Mouse (Mus musculus) brown adipose tissue, adult 24 weeks (tissue): ENCODE data around the gene Gm20388. TPM values are rescaled to one million over a fixed set of nuclear protein-coding genes. Genes with fewer than 3 reads are reported as not detected.

Experiments used
- H3K27ac ChIP-seq: fragments of 200-500 bp; replicated peaks from 2 replicates; pipeline ENCODE4 v1.5.1; 2012; ENCODE audit warnings: low read depth, mild to moderate bottlenecking, low read length
- H3K4me1 ChIP-seq: fragments of 200-500 bp; 2 replicates; pipeline ENCODE4 v1.6.1; 2012; ENCODE audit warnings: low read length, mixed read lengths; ENCODE audit not compliant: control insufficient read depth, insufficient read depth, insufficient read length
- H3K4me3 ChIP-seq: fragments of 200-500 bp; 2 replicates; pipeline ENCODE4 v1.5.1; 2012; ENCODE audit warnings: low read depth, mild to moderate bottlenecking, low read length, moderate library complexity; ENCODE audit not compliant: insufficient read depth
- polyA plus RNA-seq: library from polyadenylated mRNA; stranded (reverse); fragments of >200 nt; gene quantifications from 2 replicates; pipeline ENCODE4 v1.2.4, GENCODE M21; 2012; ENCODE audit not compliant: missing spikeins, insufficient read depth, insufficient read length

Gene Gm20388
- polyA plus RNA-seq, 1 experiment, result 44.7 TPM

DNA sequence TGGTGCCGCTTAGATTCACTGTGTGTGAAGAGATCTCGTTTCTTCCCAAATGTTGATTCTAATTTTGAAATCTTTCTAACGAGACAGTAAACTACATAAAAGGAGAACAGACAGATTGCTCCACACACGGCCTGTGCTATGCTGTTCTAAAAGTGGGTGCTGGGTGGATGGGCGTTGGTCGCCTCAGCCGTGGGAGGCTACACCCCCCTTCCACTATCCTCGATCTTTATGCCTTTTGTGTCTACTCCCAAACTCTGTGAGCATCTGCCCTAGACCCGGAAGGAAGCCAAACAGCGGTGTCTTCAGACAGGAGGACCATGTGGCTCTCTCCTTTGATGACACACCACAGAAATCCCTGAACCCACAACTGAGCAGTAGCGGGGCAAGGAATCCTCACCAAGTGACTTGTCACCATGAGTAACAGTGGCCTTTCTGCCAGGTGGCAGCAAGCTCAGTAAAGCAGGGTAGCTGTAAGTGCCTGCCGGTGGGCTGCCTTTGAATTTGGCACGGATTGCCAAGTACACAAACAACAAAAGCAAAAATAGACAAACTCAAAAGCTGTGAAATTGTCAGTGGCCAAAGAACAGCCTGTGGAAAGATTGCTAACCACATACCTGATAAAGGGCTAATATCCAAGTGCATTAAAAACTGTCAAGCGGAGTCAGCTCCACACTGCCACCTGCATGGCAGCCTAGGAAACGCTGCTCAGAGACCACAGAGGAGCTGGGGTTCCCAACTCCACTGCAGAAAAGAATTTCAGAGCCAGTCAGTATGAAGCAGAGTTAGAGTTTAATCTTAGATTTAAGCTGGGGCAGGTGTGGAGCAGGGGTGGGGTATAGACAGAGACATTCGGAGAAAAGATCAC lies 3858.1 kb downstream of the Gm20388 start:
- Histone ChIP-seq H3K27ac (no peak overlapping the region), H3K4me3 (no peak overlapping the region), H3K4me1 (no peaks in the 10 kb centered on the region)

DNA sequence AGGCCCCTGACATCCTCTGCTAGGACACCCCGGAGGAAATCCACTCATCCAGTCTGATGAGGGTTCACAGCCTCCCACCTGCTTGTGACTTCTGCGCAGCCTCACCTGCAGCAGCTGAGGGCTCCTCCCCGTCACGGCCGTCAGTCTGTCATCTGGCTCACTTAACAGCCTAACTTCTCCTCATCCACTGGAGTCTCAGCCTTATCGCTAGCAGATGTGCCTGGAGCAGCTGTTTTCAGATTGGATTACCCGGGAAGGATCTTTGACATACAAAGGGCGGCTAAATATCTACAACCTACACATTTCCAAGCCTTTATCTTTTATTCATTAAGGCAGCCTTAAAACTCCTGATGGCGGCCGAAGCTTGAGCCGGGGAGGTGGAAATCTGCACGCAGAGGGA lies 3862.8 kb downstream of the Gm20388 start:
- H3K27ac ChIP-seq, result no peak overlapping the region
- no peak overlapping the region for H3K4me3 ChIP-seq
- H3K4me1 ChIP-seq, result no peaks in the 10 kb centered on the region; the same call in 1 of the 2 replicates

DNA sequence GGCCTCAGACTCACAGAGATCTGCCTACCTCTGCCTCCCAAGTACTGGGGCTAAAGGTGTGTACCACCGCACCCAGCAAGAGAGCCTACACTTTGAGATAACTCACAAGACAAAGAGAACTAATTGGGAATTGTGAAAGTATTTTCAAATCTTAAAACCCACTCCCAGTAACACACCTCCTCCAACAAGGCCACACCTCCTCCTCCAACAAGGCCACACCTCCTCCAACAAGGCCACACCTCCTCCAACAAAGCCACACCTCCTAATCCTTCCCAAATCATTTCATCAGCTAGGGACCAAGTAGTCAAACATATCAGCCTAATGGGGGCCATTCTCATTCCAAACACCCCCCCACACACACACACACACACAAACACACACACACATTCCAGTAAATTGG lies 3863.8 kb downstream of the Gm20388 start:
- Histone ChIP-seq H3K4me1 (no peaks in the 10 kb centered on the region; the same call in 1 of the 2 replicates), H3K4me3 (no peak overlapping the region), H3K27ac (no peak overlapping the region)

GRCm38 (mm10) chr8:123777319-123777718 lies 3866.7 kb downstream of the Gm20388 start:
- Histone ChIP-seq H3K4me3 (no peak overlapping the region), H3K4me1 (no peaks in the 10 kb centered on the region; the same call in 1 of the 2 replicates), H3K27ac (no peak overlapping the region)

DNA sequence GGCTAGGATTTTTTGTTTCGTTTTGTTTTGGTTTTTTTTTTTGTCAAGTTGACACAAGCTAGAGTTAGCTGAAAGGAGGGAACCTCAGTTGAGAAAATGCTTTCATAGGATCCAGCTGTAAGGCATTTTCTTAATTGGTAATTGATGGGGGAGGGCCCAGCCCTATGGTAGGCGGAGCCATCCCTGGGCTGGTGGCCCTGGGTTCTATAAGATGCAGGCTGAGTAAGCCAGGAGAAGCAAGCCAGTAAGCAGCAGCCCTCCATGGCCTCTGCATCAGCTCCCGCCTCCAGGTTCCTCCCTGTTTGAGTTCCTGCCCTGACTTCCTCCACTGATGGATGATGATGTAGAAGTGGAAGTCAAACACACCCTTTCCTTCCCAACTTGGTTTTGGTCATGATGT lies 3869.8 kb downstream of the Gm20388 start:
- no peak overlapping the region for H3K27ac ChIP-seq
- H3K4me3 ChIP-seq, result no peak overlapping the region
- no peaks in the 10 kb centered on the region; the same call in 1 of the 2 replicates for H3K4me1 ChIP-seq

DNA sequence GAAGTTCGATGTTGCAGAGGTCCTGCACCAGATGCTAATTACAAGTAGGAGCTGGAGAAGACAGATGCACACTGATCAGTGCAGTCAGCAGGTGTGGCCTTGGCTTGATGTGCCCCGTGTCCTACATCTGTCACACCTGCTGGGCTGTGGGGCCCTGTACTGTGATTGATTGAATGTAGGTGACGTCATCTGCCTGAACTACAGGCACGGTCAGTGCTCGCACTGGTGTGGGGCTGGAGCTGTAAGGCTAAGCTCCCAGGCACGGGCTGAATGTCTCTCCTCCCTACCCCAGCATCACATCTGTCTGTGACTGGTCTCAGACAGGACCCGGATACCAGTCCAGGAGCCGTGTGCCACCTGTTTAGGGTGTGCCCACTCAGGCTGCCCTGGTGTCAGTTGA lies 3870.6 kb downstream of the Gm20388 start:
- no peak overlapping the region for H3K27ac ChIP-seq
- no peaks in the 10 kb centered on the region; the same call in 1 of the 2 replicates for H3K4me1 ChIP-seq
- no peak overlapping the region for H3K4me3 ChIP-seq

GRCm38 (mm10) chr8:123783525-123784249 lies 3873.0 kb downstream of the Gm20388 start:
- no peak overlapping the region for H3K4me3 ChIP-seq
- H3K27ac ChIP-seq, result no peak overlapping the region

DNA sequence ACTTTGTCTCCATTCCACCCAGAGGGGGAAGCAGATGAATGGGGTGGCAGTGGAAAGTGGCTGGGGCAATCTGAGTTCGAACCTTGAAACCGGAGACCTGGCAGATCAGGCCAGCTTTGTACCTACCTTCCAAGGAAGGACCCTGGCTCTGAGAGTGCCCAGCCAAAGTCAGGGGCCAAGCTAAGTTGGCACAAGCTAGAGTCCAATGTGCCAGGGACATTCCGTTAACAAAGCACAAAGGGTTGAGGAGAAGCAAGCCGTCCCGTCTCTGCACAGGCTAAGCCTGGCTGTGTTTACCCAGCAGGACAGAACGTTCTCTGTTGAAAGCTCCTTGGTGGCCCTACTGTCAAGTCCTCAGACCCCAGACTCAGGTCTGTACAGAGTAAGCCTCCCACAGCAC lies 3875.5 kb downstream of the Gm20388 start:
- H3K4me1 ChIP-seq, result no peaks in the 10 kb centered on the region
- no peak overlapping the region for H3K4me3 ChIP-seq
- no peak overlapping the region for H3K27ac ChIP-seq

More at GRCm38 (mm10) chr8:123783525-123784249, 3873.0 kb downstream of the Gm20388 start:
- no peaks in the 10 kb centered on the region for H3K4me1 ChIP-seq

- Histone ChIP-seq H3K27ac (no peak overlapping the region), H3K4me1 (no peaks in the 10 kb centered on the region), H3K4me3 (no peak overlapping the region)
These were observed 3876.0 kb downstream of the Gm20388 start for GRCm38 (mm10) chr8:123786644-123787043.

DNA sequence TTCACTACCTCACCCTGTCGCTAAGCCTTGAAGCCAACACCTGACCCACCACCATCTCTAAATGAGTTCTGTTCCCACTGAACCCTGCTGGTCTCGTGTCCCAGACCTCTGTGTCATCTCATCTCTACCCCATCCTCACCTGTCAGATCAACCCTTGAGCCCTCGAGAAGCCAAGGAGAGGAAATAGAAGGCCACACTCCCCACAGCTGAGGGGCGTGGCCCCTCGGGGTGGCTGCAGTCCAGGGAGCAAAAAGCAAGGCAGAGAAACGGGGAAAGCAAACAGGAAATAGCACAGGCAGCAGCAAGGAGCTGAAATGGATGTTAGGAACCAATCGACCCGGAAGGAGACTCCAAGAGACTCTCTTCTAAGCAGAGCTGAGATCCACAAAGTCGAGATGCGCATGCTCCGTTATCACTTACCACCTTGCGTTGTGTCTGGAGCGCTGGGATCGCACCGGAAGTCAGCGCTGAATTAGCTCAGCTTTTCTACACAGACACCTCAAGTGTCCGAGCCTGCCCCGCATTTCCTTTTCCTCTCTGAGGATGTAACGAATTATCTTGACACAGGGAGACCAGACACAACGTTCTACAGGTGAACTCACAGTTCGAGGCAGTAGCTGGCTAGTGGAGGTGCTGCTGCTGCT lies 3876.7 kb downstream of the Gm20388 start:
- no peak overlapping the region for H3K27ac ChIP-seq
- no peaks in the 10 kb centered on the region for H3K4me1 ChIP-seq
- H3K4me3 ChIP-seq, result no peak overlapping the region

- Histone ChIP-seq H3K4me1 (no peaks in the 10 kb centered on the region), H3K4me3 (no peak overlapping the region), H3K27ac (no peak overlapping the region)
These were observed 3878.0 kb downstream of the Gm20388 start for GRCm38 (mm10) chr8:123788416-123789170.

DNA sequence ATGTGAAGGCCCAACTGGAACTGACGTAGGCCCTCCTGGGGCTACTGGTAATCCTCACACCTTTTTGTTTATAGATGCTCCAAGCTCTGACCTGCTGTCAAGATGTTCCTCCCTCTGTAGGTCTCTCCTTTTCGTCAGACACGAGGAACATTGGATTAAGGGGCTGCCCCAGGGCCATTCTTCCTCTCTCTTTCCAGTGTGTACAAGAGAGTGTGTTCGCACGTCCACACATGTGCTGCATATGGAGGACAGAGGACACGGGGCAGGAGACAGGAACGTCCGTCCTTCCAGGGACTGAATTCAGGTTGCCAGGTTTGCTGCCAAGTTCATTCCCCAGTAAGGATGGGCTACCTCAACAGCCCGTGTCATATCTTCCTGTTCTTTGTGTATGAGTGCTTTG lies 3878.8 kb downstream of the Gm20388 start:
- no peaks in the 10 kb centered on the region for H3K4me1 ChIP-seq
- no peak overlapping the region for H3K27ac ChIP-seq
- no peak overlapping the region for H3K4me3 ChIP-seq

GRCm38 (mm10) chr8:123789970-123790369 lies 3879.3 kb downstream of the Gm20388 start:
- Histone ChIP-seq H3K27ac (no peak overlapping the region), H3K4me3 (no peak overlapping the region), H3K4me1 (no peaks in the 10 kb centered on the region)

DNA sequence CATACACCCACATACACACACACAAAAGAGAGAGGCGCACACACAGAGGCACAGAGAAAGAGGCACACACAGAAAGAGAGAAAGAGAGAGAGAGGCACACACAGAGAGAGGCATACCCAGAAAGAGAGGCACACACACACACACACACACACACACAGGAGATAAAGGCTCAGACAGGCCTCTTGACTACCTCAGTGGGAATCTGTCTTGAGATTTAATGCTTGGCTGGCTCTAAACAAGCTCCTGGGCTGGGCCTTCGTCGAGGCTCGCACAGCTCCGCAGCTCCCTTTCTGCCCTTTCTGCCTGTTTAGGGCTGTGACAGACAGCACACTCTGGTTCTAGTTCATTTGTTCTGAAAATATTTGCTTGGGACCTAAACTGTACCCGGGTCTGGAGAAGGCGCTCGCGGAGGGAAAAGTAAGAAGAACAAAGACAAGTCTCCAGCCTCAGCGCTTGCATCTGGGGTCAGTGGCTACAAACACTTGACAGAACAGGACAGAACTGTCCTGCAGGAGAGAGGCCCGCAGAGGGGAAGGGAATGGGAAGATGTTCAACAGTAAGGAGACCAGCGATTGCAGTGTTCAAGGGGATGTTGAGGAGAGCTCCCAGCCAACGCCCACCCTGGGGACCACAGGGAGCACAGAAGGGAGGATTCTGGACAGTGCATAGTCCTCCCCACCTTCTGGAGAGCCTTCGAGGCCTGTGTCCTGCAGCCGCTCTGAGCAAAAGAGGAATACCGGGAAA lies 3880.6 kb downstream of the Gm20388 start:
- H3K27ac ChIP-seq, result no peak overlapping the region
- H3K4me1 ChIP-seq, result no peaks in the 10 kb centered on the region
- H3K4me3 ChIP-seq, result no peak overlapping the region
